Mouse (Mus musculus) ES-E14 (cell line): ENCODE data around the gene Nap1l1.

Experiments
- MAFK ChIP-seq: IDR thresholded peaks from 2 replicates; pipeline ENCODE4 v1.6.1; 2014; ENCODE audit warnings: mild to moderate bottlenecking, low read depth, low read length, inconsistent platforms; ENCODE audit not compliant: insufficient read depth
- ZC3H11A ChIP-seq: IDR thresholded peaks from 2 replicates; pipeline ENCODE4 v1.6.1; 2012; ENCODE audit warnings: low read depth, mild to moderate bottlenecking, inconsistent platforms, low read length, borderline replicate concordance

DNA sequence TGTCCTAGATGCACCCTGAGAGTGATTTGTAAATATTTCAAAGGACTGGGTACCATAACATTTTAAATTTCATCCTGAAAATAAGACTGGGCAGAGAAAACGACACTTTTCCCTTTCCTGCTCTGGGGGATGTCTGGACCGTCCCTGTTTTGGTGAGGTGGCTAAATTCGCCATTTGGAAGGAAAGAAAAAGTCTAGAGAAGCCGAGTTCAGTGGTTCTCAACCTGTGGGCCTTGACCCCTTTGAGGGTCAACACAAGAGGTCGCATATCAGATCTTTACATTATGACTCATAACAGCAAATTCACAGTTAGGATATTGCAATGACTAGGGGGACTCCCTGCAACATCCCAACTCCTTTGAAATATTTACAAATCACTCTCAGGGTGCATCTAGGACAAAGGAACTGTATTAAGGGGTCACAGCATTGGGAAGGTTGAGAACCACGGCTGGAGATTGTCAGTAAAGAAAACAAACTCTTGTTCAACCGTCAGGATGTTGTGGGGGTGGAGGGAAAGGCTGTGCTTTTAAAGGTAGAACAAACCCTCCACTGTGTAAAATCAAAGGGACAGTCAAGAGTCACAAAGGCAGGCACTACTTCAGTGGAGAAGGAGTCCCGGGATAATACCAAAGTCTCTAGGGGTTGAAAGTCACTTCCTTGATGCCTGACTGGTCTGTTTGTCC, 36.2 kb downstream of the Nap1l1 start:
- TF ChIP-seq ZC3H11A (no peak), MAFK (no peak)
